Mouse (Mus musculus): Measurements from ENCODE around the gene Mnx1. TPM values are rescaled to one million over a fixed set of nuclear protein-coding genes. Genes with fewer than 3 reads are reported as not detected.
"Not testable (repeated sequence)": the region's sequence is repeated elsewhere in the genome, so short reads cannot be mapped to it uniquely, and the experiment has no call there.

Gene Mnx1
- total RNA-seq, 4 experiments from 2014 or later, result not detected

DNA sequence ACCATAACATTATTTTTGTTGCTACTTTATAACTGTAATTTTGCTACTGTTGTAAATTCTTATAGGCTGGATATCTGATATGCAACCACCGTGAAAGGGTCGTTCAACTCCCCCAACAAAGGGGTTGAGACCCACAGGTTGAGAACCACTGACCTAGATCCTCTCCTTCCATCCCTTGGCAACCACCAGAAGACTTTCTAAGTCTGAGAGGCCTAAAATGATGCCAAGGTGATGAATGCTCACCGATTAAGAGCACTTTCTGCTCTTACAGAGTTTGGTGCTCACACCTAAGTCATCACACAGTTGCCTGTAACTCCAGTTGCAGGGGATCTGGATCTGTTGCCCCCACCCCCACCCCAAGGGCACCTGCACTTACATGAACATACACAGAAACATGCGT, 8.8 kb downstream of the Mnx1 start:
- DNase-seq (ENCODE audit: low spot score), result no peak

DNA sequence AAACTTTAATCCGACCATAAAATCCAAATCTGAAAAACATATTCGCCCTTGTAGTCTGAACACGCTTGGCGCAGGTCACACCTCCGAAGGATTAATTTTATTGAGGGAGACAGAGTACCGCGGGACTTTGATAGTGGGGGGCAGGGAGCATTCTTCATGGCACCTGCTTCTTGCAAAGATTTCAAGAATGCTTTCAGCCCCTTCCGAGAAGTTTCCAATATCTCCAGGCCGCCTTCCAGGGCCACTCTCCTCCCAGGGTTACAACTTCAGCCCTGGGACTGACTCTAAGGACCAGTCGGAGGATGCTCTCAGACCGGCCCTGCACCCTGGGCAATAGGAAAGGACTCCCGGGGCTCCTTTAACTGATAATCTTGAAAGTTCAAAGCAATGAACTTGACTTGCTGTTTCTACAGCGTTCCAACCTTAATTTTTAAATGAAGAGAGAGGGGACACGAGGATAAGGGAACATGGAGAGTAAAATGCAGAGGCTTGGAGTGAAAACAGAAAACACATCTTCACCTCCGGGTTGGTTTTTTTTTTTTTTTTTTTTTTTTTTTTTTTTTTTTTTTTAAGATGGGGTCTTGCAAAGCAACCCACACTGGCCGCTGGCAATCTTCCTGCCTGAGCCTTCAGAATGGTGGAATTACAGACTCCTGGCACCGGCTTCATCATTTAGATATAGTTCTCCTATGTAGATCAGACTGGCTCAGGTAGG, 9.8 kb downstream of the Mnx1 start:
- DNase-seq (ENCODE audit: low spot score), result no peak

DNA sequence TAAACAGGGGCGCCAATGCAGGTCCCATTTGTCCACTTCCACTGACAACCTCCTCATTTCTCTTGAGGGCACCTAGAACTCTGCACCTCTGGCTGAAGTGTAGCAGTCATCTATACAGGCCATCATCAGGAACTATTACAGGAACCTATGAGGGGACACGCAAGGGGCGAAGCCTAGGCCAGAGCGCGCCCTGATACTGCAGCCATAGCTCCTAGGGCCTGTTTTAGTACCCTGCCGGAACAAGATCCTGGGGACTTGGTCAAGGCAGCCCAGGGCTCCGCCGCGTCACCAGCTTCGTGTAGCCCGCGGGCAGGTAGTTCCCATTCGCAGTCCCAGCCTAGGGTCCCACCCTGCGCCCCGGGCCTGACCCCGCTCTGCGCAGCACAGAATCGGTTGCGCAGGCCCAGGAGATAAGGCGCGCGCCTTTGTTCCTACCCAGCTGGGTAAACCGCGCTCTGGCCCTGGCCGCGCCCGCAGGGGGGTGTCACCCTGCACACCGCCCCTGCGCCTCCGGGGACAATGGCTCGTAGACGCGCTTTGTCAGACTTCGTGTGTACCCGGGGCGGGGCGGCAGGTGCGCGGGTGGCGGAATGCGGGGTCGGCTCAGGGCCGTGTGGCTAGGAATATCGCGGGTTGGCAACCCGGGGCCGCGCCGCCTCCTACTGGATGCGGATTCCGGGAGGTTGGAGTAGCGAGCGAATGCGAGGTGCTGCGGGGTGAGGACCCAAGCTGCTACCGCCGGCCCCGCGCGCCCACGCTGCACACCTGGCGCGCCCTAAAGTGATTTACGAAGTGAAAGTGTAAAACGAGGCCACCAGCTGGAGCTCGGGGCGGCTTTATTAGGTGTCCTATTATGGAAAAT, 10.6 kb downstream of the Mnx1 start:
- DNase-seq (ENCODE audit: low spot score), result no peak

DNA sequence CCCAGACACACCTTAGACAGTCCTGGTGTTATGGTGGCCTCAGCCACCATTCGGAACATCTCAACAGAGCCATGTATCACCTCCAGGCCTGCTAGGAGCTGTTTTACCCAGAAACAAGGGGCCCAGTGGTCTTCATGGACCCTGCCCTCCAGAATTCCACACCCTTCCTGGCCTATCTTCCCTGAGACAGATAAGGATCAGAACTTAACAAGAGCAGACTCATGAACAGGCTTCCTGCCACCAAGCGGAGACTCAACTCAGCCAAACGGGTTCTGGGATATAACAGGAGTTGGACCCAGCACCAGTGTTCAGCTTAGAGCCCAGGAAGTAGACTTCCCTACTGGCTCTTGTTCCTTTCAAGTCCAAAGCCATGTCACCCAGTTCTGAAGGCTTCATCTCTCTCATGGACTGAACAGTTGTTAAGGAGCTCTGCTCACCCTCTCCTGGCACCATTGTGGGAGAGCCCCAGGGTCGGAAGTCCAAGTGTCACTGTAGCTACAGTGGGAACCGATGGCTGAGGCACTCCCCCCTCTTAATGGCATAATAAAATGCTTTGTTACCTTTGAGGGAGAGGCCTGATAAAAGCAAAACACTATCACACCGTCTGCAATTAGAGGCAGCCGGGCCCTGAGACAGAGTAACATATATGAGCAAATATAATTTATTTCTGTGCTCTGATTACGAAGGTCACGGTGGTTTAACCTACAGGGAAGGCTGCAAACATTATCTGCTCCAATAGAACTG, 15.2 kb downstream of the Mnx1 start:
- DNase-seq (ENCODE audit: low spot score), result no peak

DNA sequence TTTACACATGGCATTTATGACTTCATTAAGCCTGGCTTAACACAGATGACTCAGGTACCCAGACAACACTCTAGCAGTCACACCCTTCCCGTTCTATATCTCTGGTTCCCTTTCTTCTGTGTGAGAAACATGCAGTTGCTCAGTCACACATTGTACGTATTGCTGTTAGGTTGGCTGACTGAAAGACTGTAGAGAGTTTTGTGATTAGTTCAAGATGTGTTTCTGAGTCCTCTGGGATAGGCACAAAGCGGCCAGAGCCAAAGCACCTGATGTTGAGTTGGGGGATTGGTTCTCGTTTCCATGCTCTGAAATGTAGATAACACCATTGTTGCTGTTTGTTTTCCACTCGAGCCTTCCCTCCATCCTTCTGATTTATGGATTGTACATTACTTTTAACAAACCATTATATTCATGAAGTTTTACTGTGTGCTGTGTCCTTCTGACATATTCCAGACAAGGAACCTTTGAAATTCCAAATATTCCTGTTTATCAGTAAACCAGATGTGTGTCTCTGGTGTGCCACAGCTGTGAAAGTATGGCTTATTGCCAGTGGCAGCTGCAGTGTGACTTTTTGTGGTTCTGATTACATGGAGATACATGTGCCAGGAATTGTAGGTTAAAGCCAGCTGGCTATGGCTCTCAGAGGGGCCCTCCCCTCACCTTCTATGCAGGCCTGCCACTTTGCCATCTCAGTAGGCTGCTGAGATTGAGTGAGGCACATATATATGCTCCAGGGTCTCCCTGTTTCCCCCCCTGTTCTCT, 21.2 kb downstream of the Mnx1 start:
- DNase-seq (ENCODE audit: low spot score), result no peak

DNA sequence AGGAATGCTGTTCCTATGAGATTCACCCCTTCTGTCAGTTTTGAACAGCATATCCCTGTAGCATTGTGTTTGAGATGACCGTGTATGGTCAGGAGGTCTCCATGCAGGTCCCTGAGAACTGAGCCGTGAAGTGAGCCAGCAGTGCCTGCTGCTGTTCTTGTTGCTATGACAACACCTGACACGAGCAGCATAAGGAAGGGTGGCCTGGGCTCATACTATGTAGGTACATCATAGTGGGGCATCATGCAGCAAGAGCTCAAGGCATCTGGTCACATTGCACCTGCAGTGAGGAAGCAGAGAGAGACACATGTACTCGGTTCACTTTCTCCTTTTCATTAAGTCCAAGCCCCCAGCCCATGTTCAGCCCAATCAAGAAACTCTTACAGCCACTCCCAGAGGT, 25.9 kb downstream of the Mnx1 start:
- DNase-seq (ENCODE audit: low spot score), result no peak

GRCm38 (mm10) chr5:29445275-29445674, 33.0 kb downstream of the Mnx1 start:
- no peak for DNase-seq (ENCODE audit: low spot score)

GRCm38 (mm10) chr5:29436728-29437127, 41.5 kb downstream of the Mnx1 start:
- not testable (repeated sequence) for DNase-seq (ENCODE audit: low spot score)

GRCm38 (mm10) chr5:29435491-29435890, 42.8 kb downstream of the Mnx1 start:
- no peak for DNase-seq (ENCODE audit: low spot score)

DNA sequence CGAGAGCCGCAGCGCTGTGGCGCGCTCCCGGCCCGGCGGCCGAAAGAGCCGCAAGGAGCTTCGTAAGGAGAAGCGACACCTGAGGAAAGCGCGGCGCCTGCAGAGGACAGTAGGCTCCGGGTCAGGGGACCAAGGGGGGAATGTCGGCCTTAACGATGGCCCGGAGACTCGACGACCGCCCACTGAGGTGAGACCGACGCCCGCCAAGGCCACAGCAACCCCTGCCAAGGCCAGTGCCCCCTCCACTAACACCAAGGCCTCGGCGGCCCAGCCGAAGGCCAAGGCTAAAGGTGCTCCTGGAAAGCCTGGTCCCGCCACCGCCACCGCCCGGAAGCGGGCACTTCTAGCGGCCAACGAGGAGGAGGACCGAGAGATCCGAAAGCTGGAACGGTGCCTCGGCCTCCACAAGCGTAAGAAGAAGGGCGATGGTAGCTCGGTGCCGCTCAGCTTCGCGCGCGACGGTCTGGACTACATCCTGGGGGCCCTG, 43.4 kb downstream of the Mnx1 start:
- DNase-seq (ENCODE audit: low spot score), result peak; percentile 5

GRCm38 (mm10) chr5:29434228-29434871, 43.9 kb downstream of the Mnx1 start, which contains the start of gene Nom1:
Nom1 (plus strand) TSS chr5:29434664.
- DNase-seq (ENCODE audit: low spot score), result peak; percentile 93

DNA sequence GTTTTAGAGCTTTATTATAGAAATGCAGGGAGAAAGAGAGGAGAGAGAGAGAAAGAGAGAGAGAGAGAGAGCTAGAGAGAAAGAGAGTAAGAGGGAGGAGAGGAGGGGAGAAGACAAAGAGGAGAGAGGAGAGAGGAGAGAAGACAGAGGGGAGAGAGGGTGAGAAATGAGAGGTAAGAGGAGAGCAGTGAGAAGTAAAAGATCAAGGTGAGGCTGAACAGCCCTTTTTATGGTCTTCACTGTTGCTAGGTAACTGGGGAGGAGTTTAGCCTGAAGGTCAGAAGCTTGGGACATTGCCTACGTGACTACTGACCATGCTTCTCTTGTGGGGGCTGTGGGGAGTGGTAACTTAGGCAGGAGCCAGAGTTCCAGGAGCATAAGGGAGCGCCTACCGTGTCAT, 54.9 kb downstream of the Mnx1 start:
- not testable (repeated sequence) for DNase-seq (ENCODE audit: low spot score)

Other genes starting within 250 kb of the Mnx1 start
- gene Lmbr1, start 100.1 kb downstream of the Mnx1 start, total RNA-seq (2022), result 10 to 100 TPM; 10.7 to 18.2 (median 12.4) TPM
- 10 to 100 TPM; 13.4 to 20.9 (median 16.2) TPM for gene Nom1, start 43.8 kb downstream of the Mnx1 start, total RNA-seq (2022)
- 10 to 100 TPM; 35.2 to 42.7 (median 39.9) TPM for gene Ube3c, start 90.8 kb upstream of the Mnx1 start, total RNA-seq (2022)